Mouse (Mus musculus) MEL (cell line): ENCODE results near the gene Usp40. TPM values are rescaled to one million over a fixed set of nuclear protein-coding genes. Genes with fewer than 3 reads are reported as not detected.

ENCODE experiments used
- DNase-seq: peaks from one replicate; pipeline ENCODE4 v3.0.0; 2011; ENCODE audit warnings: low read depth, low spot score
- H3K27ac ChIP-seq: 2 replicates; pipeline ENCODE4 v1.5.1; 2012; ENCODE audit warnings: low read depth, mild to moderate bottlenecking, control low read depth, low read length, moderate library complexity; ENCODE audit not compliant: control insufficient read depth
- H3K27me3 ChIP-seq, 2 experiments: fragments of 150-350 bp in 1 of 2; sonication (generic) in 1 of 2; 2 replicates each; pipeline ENCODE4 v1.6.1; 2012; ENCODE audit warnings: low read length in 2 of 2, mild to moderate bottlenecking in 2 of 2, improper control_type of control experiment in 1 of 2, moderate library complexity in 1 of 2; ENCODE audit not compliant: insufficient read depth in 2 of 2, control insufficient read depth in 1 of 2
- H3K36me3 ChIP-seq, 2 experiments: 2 replicates each; pipeline ENCODE4 v1.6.1; 2012 to 2014; ENCODE audit warnings: low read length in 2 of 2, improper control_type of control experiment in 1 of 2, inconsistent platforms in 1 of 2, mild to moderate bottlenecking in 1 of 2; ENCODE audit not compliant: insufficient read depth in 2 of 2, control insufficient read depth in 1 of 2
- H3K4me1 ChIP-seq, 2 experiments: fragments of 150-350 bp in 1 of 2; sonication (generic) in 1 of 2; 2 replicates each; pipeline ENCODE4 v1.6.1; 2012; ENCODE audit warnings: low read length in 2 of 2, improper control_type of control experiment in 1 of 2, mild to moderate bottlenecking in 1 of 2; ENCODE audit not compliant: insufficient read depth in 2 of 2, control insufficient read depth in 1 of 2
- H3K4me3 ChIP-seq, 2 experiments: fragments of 150-350 bp in 1 of 2; sonication (generic) in 1 of 2; 2 replicates each; pipeline ENCODE4 v1.5.1; 2012; ENCODE audit warnings: low read depth in 2 of 2, low read length in 2 of 2, mild to moderate bottlenecking in 2 of 2, moderate library complexity in 2 of 2, control low read depth in 1 of 2, improper control_type of control experiment in 1 of 2; ENCODE audit not compliant: control insufficient read depth in 1 of 2, insufficient read depth in 1 of 2
- H3K79me2 ChIP-seq: 2 replicates; pipeline ENCODE4 v1.6.1; 2012; ENCODE audit warnings: mild to moderate bottlenecking, low read length, moderate library complexity; ENCODE audit not compliant: control insufficient read depth, poor library complexity, insufficient read depth
- H3K9ac ChIP-seq: 2 replicates; pipeline ENCODE4 v1.6.1; 2012; ENCODE audit warnings: low read depth, mild to moderate bottlenecking, control low read depth, low read length, moderate library complexity; ENCODE audit not compliant: control insufficient read depth, poor library complexity, severe bottlenecking
- H3K9me3 ChIP-seq: fragments of 150-350 bp; sonication (generic); replicated peaks from 2 replicates; pipeline ENCODE4 v1.6.1; 2012; ENCODE audit warnings: mild to moderate bottlenecking, low read length, improper control_type of control experiment, moderate library complexity; ENCODE audit not compliant: insufficient read depth
- CHD2 ChIP-seq: IDR thresholded peaks from 2 replicates; pipeline ENCODE4 v1.6.1; 2011; ENCODE audit warnings: low read length, improper control_type of control experiment
- E2F4 ChIP-seq: IDR thresholded peaks from 2 replicates; pipeline ENCODE4 v1.6.1; 2011; ENCODE audit warnings: low read depth, low read length, improper control_type of control experiment, borderline replicate concordance
- ELF1 ChIP-seq: IDR thresholded peaks from 2 replicates; pipeline ENCODE4 v1.6.1; 2014; ENCODE audit warnings: low read depth, mild to moderate bottlenecking, inconsistent platforms, low read length, improper control_type of control experiment, moderate library complexity
- EP300 ChIP-seq, 2 experiments: IDR thresholded peaks; 2 replicates each; pipeline ENCODE4 v1.6.1; 2011; ENCODE audit warnings: improper control_type of control experiment in 2 of 2, low read length in 2 of 2, low read depth in 1 of 2, mild to moderate bottlenecking in 1 of 2
- ETS1 ChIP-seq: IDR thresholded peaks from 2 replicates; pipeline ENCODE4 v1.6.1; 2012; ENCODE audit warnings: low read depth, mild to moderate bottlenecking, inconsistent platforms, low read length, improper control_type of control experiment, moderate library complexity
- GABPA ChIP-seq: IDR thresholded peaks from 2 replicates; pipeline ENCODE4 v1.6.1; 2012; ENCODE audit warnings: low read depth, mild to moderate bottlenecking, inconsistent platforms, low read length, improper control_type of control experiment, moderate library complexity
- HCFC1 ChIP-seq: IDR thresholded peaks from 2 replicates; pipeline ENCODE4 v1.6.1; 2012; ENCODE audit warnings: low read depth, mild to moderate bottlenecking, inconsistent platforms, low read length, improper control_type of control experiment, moderate library complexity
- KAT2A ChIP-seq: conservative IDR thresholded peaks from 2 replicates; pipeline ENCODE4 v1.6.1; 2012; ENCODE audit warnings: low read depth, low read length, improper control_type of control experiment, inconsistent platforms
- MAFK ChIP-seq: IDR thresholded peaks from 2 replicates; pipeline ENCODE4 v1.6.1; 2011; ENCODE audit warnings: low read depth, mild to moderate bottlenecking, low read length, improper control_type of control experiment, borderline replicate concordance
- MAX ChIP-seq: IDR thresholded peaks from 2 replicates; pipeline ENCODE4 v1.6.1; 2011; ENCODE audit warnings: low read length, improper control_type of control experiment
- MAZ ChIP-seq: IDR thresholded peaks from 2 replicates; pipeline ENCODE4 v1.6.1; 2012; ENCODE audit warnings: low read depth, mild to moderate bottlenecking, inconsistent platforms, low read length, improper control_type of control experiment
- MEF2A ChIP-seq: IDR thresholded peaks from 2 replicates; pipeline ENCODE4 v1.6.1; 2014; ENCODE audit warnings: low read depth, mild to moderate bottlenecking, inconsistent platforms, low read length, improper control_type of control experiment; ENCODE audit not compliant: poor library complexity, insufficient replicate concordance, severe bottlenecking; ENCODE audit errors: extremely low read depth
- MYB ChIP-seq: IDR thresholded peaks from 2 replicates; pipeline ENCODE4 v1.6.1; 2011; ENCODE audit warnings: mild to moderate bottlenecking, low read depth, low read length, improper control_type of control experiment
- MYC ChIP-seq: IDR thresholded peaks from 2 replicates; pipeline ENCODE4 v1.6.1; 2011; ENCODE audit warnings: low read depth, mild to moderate bottlenecking, low read length, improper control_type of control experiment, moderate library complexity
- NELFE ChIP-seq: IDR thresholded peaks from 2 replicates; pipeline ENCODE4 v1.6.1; 2011; ENCODE audit warnings: low read depth, low read length, improper control_type of control experiment
- NRF1 ChIP-seq: IDR thresholded peaks from 2 replicates; pipeline ENCODE4 v1.6.1; 2014; ENCODE audit warnings: low read depth, mild to moderate bottlenecking, inconsistent platforms, low read length, improper control_type of control experiment, moderate library complexity; ENCODE audit not compliant: poor library complexity, insufficient read depth, severe bottlenecking
- POLR2A ChIP-seq, 2 experiments: IDR thresholded peaks; 2 replicates each; pipeline ENCODE4 v1.6.1; 2011 to 2012; ENCODE audit warnings: low read length in 2 of 2, mild to moderate bottlenecking in 2 of 2, control low read depth in 1 of 2, improper control_type of control experiment in 1 of 2, low read depth in 1 of 2, moderate library complexity in 1 of 2; ENCODE audit not compliant: control insufficient read depth in 1 of 2, insufficient read depth in 1 of 2, poor library complexity in 1 of 2
- POLR2AphosphoS2 ChIP-seq: IDR thresholded peaks from 2 replicates; pipeline ENCODE4 v1.6.1; 2011; ENCODE audit warnings: low read length, improper control_type of control experiment
- SIN3A ChIP-seq: IDR thresholded peaks from 2 replicates; pipeline ENCODE4 v1.6.1; 2012; ENCODE audit warnings: low read length, improper control_type of control experiment, inconsistent platforms
- TBP ChIP-seq: IDR thresholded peaks from 2 replicates; pipeline ENCODE4 v1.8.0; 2011; ENCODE audit warnings: low read depth, low read length, improper control_type of control experiment
- TCF12 ChIP-seq: IDR thresholded peaks from 2 replicates; pipeline ENCODE4 v1.6.1; 2014; ENCODE audit warnings: low read depth, mild to moderate bottlenecking, inconsistent platforms, low read length, improper control_type of control experiment, moderate library complexity
- UBTF ChIP-seq: IDR thresholded peaks from 2 replicates; pipeline ENCODE4 v1.6.1; 2012; ENCODE audit warnings: low read depth, mild to moderate bottlenecking, inconsistent platforms, low read length, improper control_type of control experiment, moderate library complexity, borderline replicate concordance; ENCODE audit not compliant: insufficient read depth
- USF1 ChIP-seq: IDR thresholded peaks from 2 replicates; pipeline ENCODE4 v1.6.1; 2014; ENCODE audit warnings: low read depth, mild to moderate bottlenecking, inconsistent platforms, low read length, improper control_type of control experiment, moderate library complexity
- ZKSCAN1 ChIP-seq: IDR thresholded peaks from 2 replicates; pipeline ENCODE4 v1.6.1; 2012; ENCODE audit warnings: low read depth, mild to moderate bottlenecking, inconsistent platforms, low read length, improper control_type of control experiment, moderate library complexity
- ZMIZ1 ChIP-seq: IDR thresholded peaks from 2 replicates; pipeline ENCODE4 v1.6.1; 2012; ENCODE audit warnings: low read depth, mild to moderate bottlenecking, inconsistent platforms, low read length, improper control_type of control experiment, moderate library complexity
- polyA plus RNA-seq, 2 experiments: library from polyadenylated mRNA; stranded (reverse) in 1 of 2; unstranded in 1 of 2; fragments of >175 nt in 1 of 2; fragments of >200 nt in 1 of 2; gene quantifications; 2 replicates each; pipeline versions ENCODE4 v1.2.1 to v1.2.4; 2012; ENCODE audit warnings: low replicate concordance in 2 of 2, low read depth in 1 of 2; ENCODE audit not compliant: insufficient read length in 2 of 2, insufficient read depth in 1 of 2, missing spikeins in 1 of 2
- total RNA-seq: library from RNA; depleted of rRNA; stranded (reverse); fragments of 300-350 nt; gene quantifications from 2 replicates; pipeline ENCODE4 v1.2.3, GENCODE M21; 2012; rRNA removed

Usp40 gene
- total RNA-seq (8.8 and 8.9 TPM in 2 replicates), polyA plus RNA-seq (10 to 100 TPM in 1 of 2 experiments, not detected in 1; 10.1 TPM)

DNA sequence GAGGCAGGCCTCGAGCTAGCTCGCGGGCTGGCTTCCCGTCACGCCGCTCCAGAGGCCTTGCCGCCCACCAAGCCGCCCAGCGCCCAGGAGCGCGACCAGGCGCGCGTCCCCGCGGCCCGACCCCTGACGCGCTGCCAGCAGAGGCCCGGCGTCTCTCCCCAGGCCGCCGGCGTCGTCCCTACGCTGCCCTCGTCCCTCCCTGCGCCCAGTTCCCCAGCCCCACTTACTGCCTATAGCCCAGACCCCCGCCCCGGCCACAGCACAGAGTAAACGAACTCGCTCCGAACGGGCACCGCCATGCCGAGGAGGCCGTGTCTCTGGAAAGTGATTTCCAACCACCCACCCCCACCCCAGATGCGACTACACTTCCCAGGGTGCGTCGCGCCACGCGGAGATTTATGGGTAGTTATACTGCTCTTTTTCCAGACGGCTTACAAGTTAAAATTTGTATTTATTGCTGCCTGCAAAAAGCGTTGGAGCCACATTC lies at the start of gene Usp40:
TSS of gene Usp40 (minus strand) at position 341 of the 487 bp plus-strand sequence.
- Histone ChIP-seq H3K27me3 (no peaks in the 10 kb centered on the region), H3K36me3 (peaks cover 0 to 8% of the 10 kb centered on the region in 2 experiments; a peak in 2 of 4 replicates), H3K9ac (peak within 1 kb of the TSS; percentile 89), H3K4me3 (peak within 1 kb of the TSS; percentile 77), H3K79me2 (peaks cover 2% of the 10 kb centered on the region; the same call in 1 of the 2 replicates), H3K27ac (0 out of 2 replicates have a peak within 1 kb of the TSS, but pooled peaks have one; percentile 14), H3K9me3 (no peaks in the 10 kb centered on the region), H3K4me1 (peaks cover 2 to 10% of the 10 kb centered on the region in 2 experiments; a peak in 3 of 4 replicates)
- TF ChIP-seq MAZ: peak; percentile 59; the same call in 1 of the 2 replicates
- no peak for TF ChIP-seq MYB
- TF ChIP-seq POLR2A (IDR thresholded peaks at IDR 0.05; ENCODE audit: control insufficient read depth in 1 of 2, insufficient read depth in 1 of 2, low read depth in 1 of 2, low read length in 2 of 2, poor library complexity in 1 of 2): peak; percentile 69 to 75; a peak in 2 of 4 replicates
- 0 out of 2 replicates have a peak, but pooled peaks have one; percentile 29 for TF ChIP-seq ZMIZ1
- peak; percentile 66 for TF ChIP-seq NELFE
- no peak for TF ChIP-seq MEF2A
- TF ChIP-seq MAX: peak; percentile 88
- TF ChIP-seq MYC: peak; percentile 63
- TF ChIP-seq USF1: peak; percentile 30; the same call in 1 of the 2 replicates
- TF ChIP-seq POLR2AphosphoS2: no peak
- TF ChIP-seq KAT2A: peak; percentile 83
- TF ChIP-seq NRF1: 0 out of 2 replicates have a peak, but pooled peaks have one; percentile 12
- TF ChIP-seq TBP: peak; percentile 59
- TF ChIP-seq ELF1: peak; percentile 28; the same call in 1 of the 2 replicates
- TF ChIP-seq CHD2: peak; percentile 60; the same call in 1 of the 2 replicates
- peak in 1 of 2 experiments; percentile 10; a peak in 1 of 4 replicates for TF ChIP-seq EP300 (IDR thresholded peaks at IDR 0.05; ENCODE audit: low read depth in 1 of 2, low read length in 2 of 2)
- peak; percentile 81; the same call in 1 of the 2 replicates for TF ChIP-seq UBTF
- TF ChIP-seq GABPA: no peak
- no peak for TF ChIP-seq MAFK
- peak; percentile 60; the same call in 1 of the 2 replicates for TF ChIP-seq SIN3A
- TF ChIP-seq TCF12: peak; percentile 43; the same call in 1 of the 2 replicates
- peak; percentile 98 for TF ChIP-seq HCFC1
- TF ChIP-seq ZKSCAN1: no peak
- TF ChIP-seq E2F4: no peak
- peak; percentile 11; the same call in 1 of the 2 replicates for TF ChIP-seq ETS1
- DNase-seq: peak; percentile 89
